Mouse (Mus musculus): ENCODE measurements at regions not wholly inside any gene's neighbourhood (a gene's known extent, or its start where the extent isn't known, plus 50 kb on each side); places are given as distances from the start of the nearest gene placed in this dataset.

- peak in 1 of 2 experiments; percentile 7 for DNase-seq (ENCODE audit: extremely low spot score in 1 of 2, low spot score in 1 of 2)
These were observed 173.4 kb downstream of the Gm4340 start for GRCm38 (mm10) chr10:104367219-104367618.

GRCm38 (mm10) chr10:104374567-104374966 lies 180.7 kb downstream of the Gm4340 start:
- DNase-seq (ENCODE audit: extremely low spot score in 1 of 2, low spot score in 1 of 2): no peak

- DNase-seq (ENCODE audit: extremely low spot score in 1 of 2, low spot score in 1 of 2): no peak
These were observed 194.4 kb downstream of the Gm4340 start for GRCm38 (mm10) chr10:104388254-104388653.

- no peak for DNase-seq (ENCODE audit: extremely low spot score in 1 of 2, low spot score in 1 of 2)
These were observed 201.9 kb downstream of the Gm4340 start for GRCm38 (mm10) chr10:104395711-104396110.

GRCm38 (mm10) chr10:104408751-104409150 lies 214.9 kb downstream of the Gm4340 start:
- DNase-seq (ENCODE audit: extremely low spot score in 1 of 2, low spot score in 1 of 2): no peak

GRCm38 (mm10) chr10:104422541-104422940 lies 228.7 kb downstream of the Gm4340 start:
- no peak for DNase-seq (ENCODE audit: extremely low spot score in 1 of 2, low spot score in 1 of 2)

GRCm38 (mm10) chr10:104423161-104423560 lies 229.3 kb downstream of the Gm4340 start:
- no peak for DNase-seq (ENCODE audit: extremely low spot score in 1 of 2, low spot score in 1 of 2)

GRCm38 (mm10) chr10:104423761-104424160 lies 229.9 kb downstream of the Gm4340 start:
- no peak for DNase-seq (ENCODE audit: extremely low spot score in 1 of 2, low spot score in 1 of 2)

- no peak for DNase-seq (ENCODE audit: extremely low spot score in 1 of 2, low spot score in 1 of 2)
These were observed 251.1 kb downstream of the Gm4340 start for GRCm38 (mm10) chr10:104444926-104445325.

GRCm38 (mm10) chr10:104455549-104456351 lies 261.9 kb downstream of the Gm4340 start:
- no peak for DNase-seq (ENCODE audit: extremely low spot score in 1 of 2, low spot score in 1 of 2)

- DNase-seq (ENCODE audit: extremely low spot score in 1 of 2, low spot score in 1 of 2): no peak
These were observed 262.5 kb downstream of the Gm4340 start for GRCm38 (mm10) chr10:104456352-104456725.

- no peak for DNase-seq (ENCODE audit: extremely low spot score in 1 of 2, low spot score in 1 of 2)
These were observed 292.5 kb downstream of the Gm4340 start for GRCm38 (mm10) chr10:104486226-104486944.

- no peak for DNase-seq (ENCODE audit: extremely low spot score in 1 of 2, low spot score in 1 of 2)
These were observed 295.5 kb downstream of the Gm4340 start for GRCm38 (mm10) chr10:104489301-104489700.

- no peak for DNase-seq (ENCODE audit: extremely low spot score in 1 of 2, low spot score in 1 of 2)
These were observed 297.2 kb downstream of the Gm4340 start for GRCm38 (mm10) chr10:104490943-104491631.

All from layer of hippocampus, postnatal 25 days (tissue).